Mouse (Mus musculus) MEL (cell line): ENCODE measurements around the gene Dand5. TPM values are rescaled to one million over a fixed set of nuclear protein-coding genes. Genes with fewer than 3 reads are reported as not detected.

Experiments
- DNase-seq: peaks from one replicate; pipeline ENCODE4 v3.0.0; 2011; ENCODE audit warnings: low read depth, low spot score
- H3K27ac ChIP-seq: 2 replicates; pipeline ENCODE4 v1.5.1; 2012; ENCODE audit warnings: low read depth, mild to moderate bottlenecking, control low read depth, low read length, moderate library complexity; ENCODE audit not compliant: control insufficient read depth
- H3K27me3 ChIP-seq, 2 experiments: fragments of 150-350 bp in 1 of 2; sonication (generic) in 1 of 2; 2 replicates each; pipeline ENCODE4 v1.6.1; 2012; ENCODE audit warnings: low read length in 2 of 2, mild to moderate bottlenecking in 2 of 2, improper control_type of control experiment in 1 of 2, moderate library complexity in 1 of 2; ENCODE audit not compliant: insufficient read depth in 2 of 2, control insufficient read depth in 1 of 2
- H3K36me3 ChIP-seq, 2 experiments: 2 replicates each; pipeline ENCODE4 v1.6.1; 2012 to 2014; ENCODE audit warnings: low read length in 2 of 2, improper control_type of control experiment in 1 of 2, inconsistent platforms in 1 of 2, mild to moderate bottlenecking in 1 of 2; ENCODE audit not compliant: insufficient read depth in 2 of 2, control insufficient read depth in 1 of 2
- H3K4me1 ChIP-seq, 2 experiments: fragments of 150-350 bp in 1 of 2; sonication (generic) in 1 of 2; 2 replicates each; pipeline ENCODE4 v1.6.1; 2012; ENCODE audit warnings: low read length in 2 of 2, improper control_type of control experiment in 1 of 2, mild to moderate bottlenecking in 1 of 2; ENCODE audit not compliant: insufficient read depth in 2 of 2, control insufficient read depth in 1 of 2
- H3K4me3 ChIP-seq, 2 experiments: fragments of 150-350 bp in 1 of 2; sonication (generic) in 1 of 2; 2 replicates each; pipeline ENCODE4 v1.5.1; 2012; ENCODE audit warnings: low read depth in 2 of 2, low read length in 2 of 2, mild to moderate bottlenecking in 2 of 2, moderate library complexity in 2 of 2, control low read depth in 1 of 2, improper control_type of control experiment in 1 of 2; ENCODE audit not compliant: control insufficient read depth in 1 of 2, insufficient read depth in 1 of 2
- H3K79me2 ChIP-seq: 2 replicates; pipeline ENCODE4 v1.6.1; 2012; ENCODE audit warnings: mild to moderate bottlenecking, low read length, moderate library complexity; ENCODE audit not compliant: control insufficient read depth, poor library complexity, insufficient read depth
- H3K9ac ChIP-seq: 2 replicates; pipeline ENCODE4 v1.6.1; 2012; ENCODE audit warnings: low read depth, mild to moderate bottlenecking, control low read depth, low read length, moderate library complexity; ENCODE audit not compliant: control insufficient read depth, poor library complexity, severe bottlenecking
- H3K9me3 ChIP-seq: fragments of 150-350 bp; sonication (generic); replicated peaks from 2 replicates; pipeline ENCODE4 v1.6.1; 2012; ENCODE audit warnings: mild to moderate bottlenecking, low read length, improper control_type of control experiment, moderate library complexity; ENCODE audit not compliant: insufficient read depth
- BHLHE40 ChIP-seq: IDR thresholded peaks from 2 replicates; pipeline ENCODE4 v1.6.1; 2012; ENCODE audit warnings: low read depth, mild to moderate bottlenecking, inconsistent platforms, low read length, improper control_type of control experiment, borderline replicate concordance
- CHD2 ChIP-seq: IDR thresholded peaks from 2 replicates; pipeline ENCODE4 v1.6.1; 2011; ENCODE audit warnings: low read length, improper control_type of control experiment
- E2F4 ChIP-seq: IDR thresholded peaks from 2 replicates; pipeline ENCODE4 v1.6.1; 2011; ENCODE audit warnings: low read depth, low read length, improper control_type of control experiment, borderline replicate concordance
- EP300 ChIP-seq, 2 experiments: IDR thresholded peaks; 2 replicates each; pipeline ENCODE4 v1.6.1; 2011; ENCODE audit warnings: improper control_type of control experiment in 2 of 2, low read length in 2 of 2, low read depth in 1 of 2, mild to moderate bottlenecking in 1 of 2
- GABPA ChIP-seq: IDR thresholded peaks from 2 replicates; pipeline ENCODE4 v1.6.1; 2012; ENCODE audit warnings: low read depth, mild to moderate bottlenecking, inconsistent platforms, low read length, improper control_type of control experiment, moderate library complexity
- GATA1 ChIP-seq: IDR thresholded peaks from 2 replicates; pipeline ENCODE4 v1.6.1; 2011; ENCODE audit warnings: low read depth, low read length, improper control_type of control experiment
- HCFC1 ChIP-seq: IDR thresholded peaks from 2 replicates; pipeline ENCODE4 v1.6.1; 2012; ENCODE audit warnings: low read depth, mild to moderate bottlenecking, inconsistent platforms, low read length, improper control_type of control experiment, moderate library complexity
- JUND ChIP-seq: IDR thresholded peaks from 2 replicates; pipeline ENCODE4 v1.6.1; 2011; ENCODE audit warnings: low read depth, mild to moderate bottlenecking, improper control_type of control experiment, low read length
- MAFK ChIP-seq: IDR thresholded peaks from 2 replicates; pipeline ENCODE4 v1.6.1; 2011; ENCODE audit warnings: low read depth, mild to moderate bottlenecking, low read length, improper control_type of control experiment, borderline replicate concordance
- MAX ChIP-seq: IDR thresholded peaks from 2 replicates; pipeline ENCODE4 v1.6.1; 2011; ENCODE audit warnings: low read length, improper control_type of control experiment
- MEF2A ChIP-seq: IDR thresholded peaks from 2 replicates; pipeline ENCODE4 v1.6.1; 2014; ENCODE audit warnings: low read depth, mild to moderate bottlenecking, inconsistent platforms, low read length, improper control_type of control experiment; ENCODE audit not compliant: poor library complexity, insufficient replicate concordance, severe bottlenecking; ENCODE audit errors: extremely low read depth
- MXI1 ChIP-seq: IDR thresholded peaks from 2 replicates; pipeline ENCODE4 v1.6.1; 2011; ENCODE audit warnings: mild to moderate bottlenecking, low read depth, low read length, improper control_type of control experiment
- MYB ChIP-seq: IDR thresholded peaks from 2 replicates; pipeline ENCODE4 v1.6.1; 2011; ENCODE audit warnings: mild to moderate bottlenecking, low read depth, low read length, improper control_type of control experiment
- MYC ChIP-seq: IDR thresholded peaks from 2 replicates; pipeline ENCODE4 v1.6.1; 2011; ENCODE audit warnings: low read depth, mild to moderate bottlenecking, low read length, improper control_type of control experiment, moderate library complexity
- NELFE ChIP-seq: IDR thresholded peaks from 2 replicates; pipeline ENCODE4 v1.6.1; 2011; ENCODE audit warnings: low read depth, low read length, improper control_type of control experiment
- NRF1 ChIP-seq: IDR thresholded peaks from 2 replicates; pipeline ENCODE4 v1.6.1; 2014; ENCODE audit warnings: low read depth, mild to moderate bottlenecking, inconsistent platforms, low read length, improper control_type of control experiment, moderate library complexity; ENCODE audit not compliant: poor library complexity, insufficient read depth, severe bottlenecking
- POLR2AphosphoS5 ChIP-seq: IDR thresholded peaks from 2 replicates; pipeline ENCODE4 v1.6.1; 2012; ENCODE audit warnings: low read depth, borderline replicate concordance, mild to moderate bottlenecking, inconsistent platforms, low read length, moderate library complexity, mixed read lengths
- SIN3A ChIP-seq: IDR thresholded peaks from 2 replicates; pipeline ENCODE4 v1.6.1; 2012; ENCODE audit warnings: low read length, improper control_type of control experiment, inconsistent platforms
- SMC3 ChIP-seq: IDR thresholded peaks from 2 replicates; pipeline ENCODE4 v1.6.1; 2011; ENCODE audit warnings: low read depth, low read length, improper control_type of control experiment
- TBP ChIP-seq: IDR thresholded peaks from 2 replicates; pipeline ENCODE4 v1.8.0; 2011; ENCODE audit warnings: low read depth, low read length, improper control_type of control experiment
- TCF12 ChIP-seq: IDR thresholded peaks from 2 replicates; pipeline ENCODE4 v1.6.1; 2014; ENCODE audit warnings: low read depth, mild to moderate bottlenecking, inconsistent platforms, low read length, improper control_type of control experiment, moderate library complexity
- USF1 ChIP-seq: IDR thresholded peaks from 2 replicates; pipeline ENCODE4 v1.6.1; 2014; ENCODE audit warnings: low read depth, mild to moderate bottlenecking, inconsistent platforms, low read length, improper control_type of control experiment, moderate library complexity
- USF2 ChIP-seq, 2 experiments: IDR thresholded peaks; 2 replicates each; pipeline ENCODE4 v1.6.1; 2011 to 2012; ENCODE audit warnings: improper control_type of control experiment in 2 of 2, low read length in 2 of 2, borderline replicate concordance in 1 of 2, inconsistent platforms in 1 of 2, low read depth in 1 of 2, mild to moderate bottlenecking in 1 of 2; ENCODE audit not compliant: insufficient read depth in 1 of 2
- ZC3H11A ChIP-seq: IDR thresholded peaks from 2 replicates; pipeline ENCODE4 v1.6.1; 2012; ENCODE audit warnings: low read depth, mild to moderate bottlenecking, inconsistent platforms, low read length, improper control_type of control experiment
- ZKSCAN1 ChIP-seq: IDR thresholded peaks from 2 replicates; pipeline ENCODE4 v1.6.1; 2012; ENCODE audit warnings: low read depth, mild to moderate bottlenecking, inconsistent platforms, low read length, improper control_type of control experiment, moderate library complexity
- ZMIZ1 ChIP-seq: IDR thresholded peaks from 2 replicates; pipeline ENCODE4 v1.6.1; 2012; ENCODE audit warnings: low read depth, mild to moderate bottlenecking, inconsistent platforms, low read length, improper control_type of control experiment, moderate library complexity
- ZNF384 ChIP-seq: IDR thresholded peaks from 2 replicates; pipeline ENCODE4 v1.6.1; 2012; ENCODE audit warnings: low read depth, mild to moderate bottlenecking, inconsistent platforms, low read length, improper control_type of control experiment
- polyA plus RNA-seq, 2 experiments: library from polyadenylated mRNA; stranded (reverse) in 1 of 2; unstranded in 1 of 2; fragments of >175 nt in 1 of 2; fragments of >200 nt in 1 of 2; gene quantifications; 2 replicates each; pipeline versions ENCODE4 v1.2.1 to v1.2.4; 2012; ENCODE audit warnings: low replicate concordance in 2 of 2, low read depth in 1 of 2; ENCODE audit not compliant: insufficient read length in 2 of 2, insufficient read depth in 1 of 2, missing spikeins in 1 of 2
- total RNA-seq: library from RNA; depleted of rRNA; stranded (reverse); fragments of 300-350 nt; gene quantifications from 2 replicates; pipeline ENCODE4 v1.2.3, GENCODE M21; 2012; rRNA removed

Gene Dand5
- total RNA-seq (1.4 and 1.7 TPM in 2 replicates), polyA plus RNA-seq (1 to 10 TPM in 1 of 2 experiments, not detected in 1; 2.2 TPM)

- Histone ChIP-seq H3K79me2 (no peaks in the 10 kb centered on the region; the same call in 1 of the 2 replicates), H3K4me3 (no peak within 1 kb of the TSS), H3K27me3 (no peaks in the 10 kb centered on the region), H3K36me3 (peaks cover 0 to 6% of the 10 kb centered on the region in 2 experiments; a peak in 1 of 4 replicates), H3K27ac (no peak within 1 kb of the TSS), H3K9me3 (no peaks in the 10 kb centered on the region), H3K9ac (no peak within 1 kb of the TSS), H3K4me1 (peaks cover 4 to 5% of the 10 kb centered on the region in 2 experiments; a peak in 3 of 4 replicates)
- DNase-seq = no peak
- no peak for TF ChIP-seq BHLHE40
- TF ChIP-seq SIN3A = no peak
- TF ChIP-seq ZNF384 = no peak
- TF ChIP-seq E2F4 = no peak
- no peak for TF ChIP-seq TCF12
- TF ChIP-seq MYB = no peak
- TF ChIP-seq ZMIZ1 = no peak
- TF ChIP-seq SMC3 = no peak
- no peak for TF ChIP-seq TBP
Observed at GRCm38 (mm10) chr8:84822723-84823122, at the start of gene Dand5. Dand5 (minus strand) TSS chr8:84822823.

- Histone ChIP-seq H3K9ac (peak within 1 kb of the TSS; percentile 76), H3K9me3 (no peaks in the 10 kb centered on the region), H3K4me1 (peaks cover 7 to 25% of the 10 kb centered on the region in 2 experiments), H3K27ac (peak within 1 kb of the TSS; percentile 58), H3K4me3 (peak within 1 kb of the TSS; percentile 37 to 40), H3K79me2 (peaks cover 3% of the 10 kb centered on the region; the same call in 1 of the 2 replicates), H3K36me3 (peaks cover 4 to 19% of the 10 kb centered on the region in 2 experiments; a peak in 3 of 4 replicates), H3K27me3 (no peaks in the 10 kb centered on the region)
- peak; percentile 87 for DNase-seq
- TF ChIP-seq NELFE (no peak), ZNF384 (peak; percentile 85), JUND (no peak), MAX (peak; percentile 76), MYC (0 out of 2 replicates have a peak, but pooled peaks have one; percentile 22), MAFK (no peak), NRF1 (peak; percentile 46; the same call in 1 of the 2 replicates), GABPA (no peak), MXI1 (peak; percentile 46; the same call in 1 of the 2 replicates), EP300 (IDR thresholded peaks at IDR 0.05; ENCODE audit: low read depth in 1 of 2, low read length in 2 of 2) (no peak), ZC3H11A (peak; percentile 42; the same call in 1 of the 2 replicates), CHD2 (no peak), GATA1 (no peak), MYB (no peak), USF2 (IDR thresholded peaks at IDR 0.05; ENCODE audit: borderline replicate concordance in 1 of 2, insufficient read depth in 1 of 2, low read depth in 1 of 2, low read length in 2 of 2) (0 out of 4 replicates have a peak, but pooled peaks of 1 of the 2 experiments have one; percentile 20), MEF2A (no peak), TBP (no peak), POLR2AphosphoS5 (no peak), ZKSCAN1 (no peak), BHLHE40 (peak; percentile 96), HCFC1 (0 out of 2 replicates have a peak, but pooled peaks have one; percentile 43), USF1 (peak; percentile 82)
Observed at GRCm38 (mm10) chr8:84871376-84872308, 49.0 kb upstream of the Dand5 start, which contains the start of gene Syce2. Syce2 (plus strand) TSS chr8:84872111.
